Mouse (Mus musculus) adrenal gland, postnatal 4 days (tissue): ENCODE measurements at regions not wholly inside any gene's neighbourhood (a gene's known extent, or its start where the extent isn't known, plus 50 kb on each side); places are given as distances from the start of the nearest gene placed in this dataset.

Experiments
- DNase-seq, 2 experiments: peaks; one replicate each; pipeline ENCODE4 v3.0.0; 2021 to 2022; ENCODE audit warnings: low spot score in 2 of 2, mixed read lengths in 2 of 2

- no peak for DNase-seq
These were observed 95.3 kb downstream of the Lurap1l start for GRCm38 (mm10) chr4:81005507-81006328.

- no peak for DNase-seq
These were observed 96.1 kb downstream of the Lurap1l start for GRCm38 (mm10) chr4:81006546-81006945.

DNA sequence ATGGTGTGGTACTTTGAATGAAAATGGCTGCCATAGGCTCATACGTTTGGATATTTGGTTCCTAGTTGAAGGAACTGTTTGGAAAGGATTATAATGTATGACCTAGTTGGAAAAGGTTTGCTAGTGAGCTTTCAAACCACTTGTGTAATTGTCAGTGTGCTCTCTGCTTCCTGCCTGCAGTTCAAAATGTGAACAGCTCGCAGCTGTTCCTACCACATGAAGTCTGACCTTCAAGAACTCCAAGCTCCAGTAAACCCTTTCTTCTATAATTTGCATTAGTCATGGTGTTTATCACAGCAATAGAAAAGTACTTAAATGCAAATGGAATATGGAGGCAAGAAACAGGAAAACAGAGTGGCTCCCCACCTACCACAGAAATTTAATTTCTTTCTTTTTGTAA is 111.4 kb downstream of the Lurap1l start:
- DNase-seq = no peak

- DNase-seq = no peak
These were observed 113.1 kb downstream of the Lurap1l start for GRCm38 (mm10) chr4:81023436-81023983.

DNA sequence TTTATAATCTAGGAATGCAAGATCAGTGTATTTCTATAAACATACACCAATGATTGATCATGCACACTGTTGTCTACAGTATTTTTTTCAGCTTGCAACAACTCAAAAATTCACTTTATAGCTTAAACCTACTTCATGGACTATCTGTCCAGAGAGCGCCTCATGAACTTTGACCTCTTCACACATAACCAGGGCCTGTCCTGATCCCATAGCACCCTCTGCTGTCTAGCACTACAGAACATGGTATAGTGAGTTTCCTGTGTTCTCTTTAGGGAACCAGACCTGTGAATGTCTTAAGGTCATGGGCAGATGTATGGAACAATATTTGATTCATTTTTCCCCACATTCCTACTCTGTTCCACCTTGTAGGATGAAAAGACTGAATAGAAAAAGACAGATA is 117.1 kb downstream of the Lurap1l start:
- DNase-seq = no peak

DNA sequence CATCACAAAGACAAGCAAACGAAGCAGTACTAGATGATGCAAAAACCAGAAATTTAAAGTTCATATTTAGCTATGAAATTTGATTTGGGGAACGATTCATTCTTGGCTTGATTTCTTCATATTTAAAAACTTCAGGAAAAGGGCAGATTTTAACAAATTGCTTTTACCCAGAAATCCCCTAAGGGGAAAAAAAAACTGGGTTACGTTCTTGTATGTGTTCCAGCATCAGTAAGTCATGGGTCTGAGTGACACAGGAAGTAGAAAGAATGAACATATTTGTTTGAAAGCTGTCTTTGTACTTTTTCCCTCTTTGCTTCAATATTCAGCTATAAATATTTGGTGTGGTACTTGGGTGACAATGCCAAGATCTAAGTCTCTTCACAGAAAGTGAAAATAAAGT is 120.2 kb downstream of the Lurap1l start:
- no peak for DNase-seq

GRCm38 (mm10) chr4:81037336-81037902 is 127.0 kb downstream of the Lurap1l start:
- DNase-seq = no peak

- no peak for DNase-seq
These were observed 147.8 kb downstream of the Lurap1l start for GRCm38 (mm10) chr4:81058227-81058626.

GRCm38 (mm10) chr4:81058809-81059208 is 148.4 kb downstream of the Lurap1l start:
- DNase-seq = no peak

- DNase-seq = no peak
These were observed 148.9 kb downstream of the Lurap1l start for GRCm38 (mm10) chr4:81059356-81059755.

DNA sequence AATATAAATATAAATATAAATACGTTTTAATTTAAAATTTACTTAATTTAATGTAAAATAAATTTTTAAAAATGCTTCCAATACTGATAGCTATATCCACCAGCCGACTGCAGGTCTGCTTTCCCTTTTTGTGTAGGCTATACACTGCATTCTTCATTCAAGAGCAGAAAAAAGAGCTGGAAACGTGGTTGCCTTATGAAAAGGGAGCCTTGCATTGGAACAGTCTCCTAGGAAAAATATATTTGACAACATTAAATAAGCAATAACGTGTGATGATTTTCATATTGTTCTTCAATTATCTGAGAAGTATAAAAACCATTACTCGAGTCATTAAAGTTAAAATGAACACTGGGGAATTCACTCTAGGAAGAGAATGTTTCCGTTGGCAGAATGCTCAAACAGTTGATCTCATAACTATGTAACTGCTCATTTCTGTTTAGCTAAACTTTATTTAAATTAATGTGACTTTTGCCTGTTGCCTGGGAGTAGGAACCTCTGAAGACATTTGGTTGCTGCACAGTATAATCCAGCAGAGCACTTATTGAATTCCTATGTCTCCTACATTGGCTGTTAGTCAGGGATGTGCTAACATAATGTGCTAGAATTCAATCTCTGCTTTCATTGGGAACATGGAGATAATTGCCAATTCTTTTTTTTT is 172.0 kb downstream of the Lurap1l start:
- no peak for DNase-seq

GRCm38 (mm10) chr4:81085188-81085587 is 174.7 kb downstream of the Lurap1l start:
- no peak for DNase-seq

GRCm38 (mm10) chr4:81096581-81096980 is 186.1 kb downstream of the Lurap1l start:
- DNase-seq = no peak

DNA sequence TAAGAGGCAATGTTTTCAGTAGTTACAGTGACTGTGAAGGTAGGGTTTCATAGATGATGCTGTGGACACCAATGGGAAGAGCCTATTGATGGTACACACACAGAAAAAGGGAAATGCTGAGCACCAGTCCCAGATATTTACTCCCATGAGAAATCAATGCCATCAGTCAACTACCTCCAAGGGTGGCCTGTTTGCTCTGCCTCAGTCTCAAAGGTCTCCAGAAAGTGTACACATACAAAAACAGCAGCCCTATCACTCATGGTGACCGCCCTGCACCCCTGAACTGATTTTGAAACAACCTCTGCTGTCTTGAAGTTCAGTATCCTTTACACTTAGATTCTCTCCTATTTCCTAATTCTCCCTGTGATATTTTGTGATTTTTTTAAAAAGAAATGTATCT is 187.2 kb downstream of the Lurap1l start:
- no peak for DNase-seq

- DNase-seq = no peak
These were observed 190.6 kb downstream of the Lurap1l start for GRCm38 (mm10) chr4:81101049-81101448.

DNA sequence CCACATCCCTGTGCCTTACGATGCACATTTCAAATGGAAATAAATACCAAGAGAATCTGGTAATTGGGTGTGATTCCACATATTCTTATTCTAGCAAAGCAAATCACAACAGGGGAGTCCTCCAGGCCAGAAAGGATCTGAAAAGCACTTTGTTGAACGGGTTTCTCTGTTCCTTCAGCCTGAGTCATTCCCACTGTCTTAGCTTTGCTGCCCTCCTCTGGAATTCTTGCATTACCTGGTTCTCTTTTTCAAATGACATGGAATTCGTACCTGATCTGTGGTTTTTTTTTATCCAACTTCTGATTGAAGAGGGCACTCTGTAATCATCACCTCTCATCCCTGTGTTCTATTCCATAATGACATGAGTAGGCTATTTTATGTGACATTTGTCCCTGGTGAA is 200.9 kb downstream of the Lurap1l start:
- no peak for DNase-seq

DNA sequence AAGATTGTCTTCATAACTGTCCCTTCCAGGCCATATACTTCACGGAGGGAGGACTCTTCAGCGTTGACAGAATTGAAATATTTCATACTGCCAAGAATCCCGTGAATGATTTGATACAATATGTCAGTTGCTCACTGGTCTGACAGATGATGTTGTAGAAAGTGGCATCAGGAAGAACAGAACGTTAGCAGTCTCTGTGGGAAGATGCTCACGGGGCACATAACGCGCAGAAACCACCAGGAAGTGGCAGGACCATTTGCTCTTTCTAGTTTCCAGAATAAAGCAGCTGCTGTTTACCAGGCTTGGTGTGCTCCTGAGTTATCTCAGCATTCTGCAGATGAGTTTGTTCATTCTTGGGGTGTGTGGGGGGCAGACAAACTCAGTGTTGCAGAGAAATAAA is 206.0 kb downstream of the Lurap1l start:
- DNase-seq = no peak

DNA sequence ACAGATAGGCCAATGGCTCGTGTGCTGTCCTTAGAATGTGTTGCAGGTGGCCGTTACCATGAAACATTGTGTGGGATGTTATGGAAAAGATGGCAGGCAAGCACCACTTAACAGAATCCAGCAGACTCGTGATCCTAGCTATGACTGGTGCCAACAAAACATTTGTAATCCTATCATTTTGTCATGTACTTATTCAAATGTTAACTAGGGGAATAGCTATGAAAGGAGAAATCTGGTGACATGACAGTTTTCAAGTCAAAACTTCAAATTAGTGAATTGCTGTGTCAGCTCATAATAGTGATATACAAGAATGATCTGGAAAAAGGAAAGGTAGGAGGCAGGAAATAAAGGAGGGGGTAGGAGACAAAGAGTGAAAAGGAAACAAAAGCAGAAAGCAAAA is 213.7 kb downstream of the Lurap1l start:
- no peak for DNase-seq

GRCm38 (mm10) chr4:81129874-81130273 is 219.4 kb downstream of the Lurap1l start:
- no peak for DNase-seq

- DNase-seq = no peak
These were observed 262.7 kb downstream of the Lurap1l start for GRCm38 (mm10) chr4:81173111-81173510.

DNA sequence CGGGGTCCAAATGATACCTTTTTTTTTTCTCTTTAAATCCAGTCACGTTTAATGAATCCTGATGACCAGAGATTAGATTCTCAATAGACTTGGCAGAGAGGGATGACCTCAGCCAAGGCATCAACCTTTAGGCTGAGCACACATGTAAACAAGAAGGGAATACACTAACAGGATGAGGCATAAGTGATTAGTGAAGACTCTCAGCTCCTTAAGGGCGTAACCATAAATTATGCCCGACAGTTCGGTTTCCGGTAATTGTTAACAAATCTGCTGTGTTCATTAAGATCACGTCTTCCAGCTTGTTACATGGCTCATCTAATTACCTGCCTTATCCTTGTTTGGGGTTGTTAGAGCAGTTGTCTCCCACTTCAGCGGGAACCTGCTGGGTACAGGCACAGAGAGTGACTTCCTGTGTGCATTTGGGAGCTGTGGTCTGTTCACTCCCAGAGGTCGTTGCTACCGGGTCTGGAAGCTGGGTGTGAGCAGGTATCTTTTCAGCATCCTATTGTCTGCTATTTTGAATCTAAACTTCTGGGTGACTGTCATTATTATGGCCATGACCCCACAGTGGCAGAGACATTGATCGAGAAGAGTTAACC is 265.1 kb downstream of the Mpdz start:
- DNase-seq = no peak
